8 mouse cellular contexts compared by ENCODE assay signal in genomic region chr12:82616813-82617681, GRCm38 (mm10). TPM values are rescaled to one million over a fixed set of nuclear protein-coding genes. Genes with fewer than 3 reads are reported as not detected.
DNase-seq lines count a peak whose midpoint lies in the region; ATAC-seq and TF ChIP-seq lines count a peak whose summit lies in the region.

No protein-coding gene starts in this region.

- TF ChIP-seq CTCF in cortical plate, adult 2 months (IDR thresholded peaks at IDR 0.05; ENCODE audit: extremely low read depth, insufficient read depth, low read length), result no peak
- peak; percentile 53; the same call in 1 of the 2 replicates for TF ChIP-seq CTCF in intestine, postnatal 0 days (IDR thresholded peaks at IDR 0.05; ENCODE audit: low read depth)
- no peak for TF ChIP-seq CTCF in small intestine, adult 2 months (IDR thresholded peaks at IDR 0.05; ENCODE audit: extremely low read depth, insufficient read length, insufficient replicate concordance, low read depth, low read length)

- H3K4me1 ChIP-seq in cortical plate, adult 2 months (ENCODE audit: control insufficient read depth, insufficient read depth, low read length), result no peaks in the 10 kb centered on the region
- H3K4me1 ChIP-seq in intestine, postnatal 0 days (replicated peaks; ENCODE audit: control insufficient read depth, insufficient read depth, low read length), result peaks cover 7% of the 10 kb centered on the region; the same call in 1 of the 2 replicates
- H3K4me1 ChIP-seq in small intestine, adult 2 months (ENCODE audit: control insufficient read depth, insufficient read depth, insufficient read length, low read length), result no peaks in the 10 kb centered on the region; the same call in 1 of the 2 replicates

- peak overlapping the region; percentile 43 for H3K9ac ChIP-seq in intestine, postnatal 0 days (ENCODE audit: low read depth, low read length)

- H3K36me3 ChIP-seq in intestine, postnatal 0 days (ENCODE audit: control insufficient read depth, insufficient read depth), result no peaks in the 10 kb centered on the region
- no peaks in the 10 kb centered on the region for H3K36me3 ChIP-seq in small intestine, adult 2 months (ENCODE audit: control insufficient read depth, insufficient read depth, low read length)

- intact Hi-C loops in gastrocnemius, postnatal 36 days (cut with DNase I), result no loop called here
- intact Hi-C loops in left cerebral cortex, postnatal 14 days (cut with DNase I), result loop anchor here (10.0 kb wide), 2 partner anchors 328 to 398 kb away; no protein-coding TSS in a partner anchor

- WGBS in intestine, postnatal 0 days, result 1% methylated on average over 86 of the region's 86 CpGs
- 2% methylated on average over 86 of the region's 86 CpGs for WGBS in small intestine, adult 2 months

- DNase-seq in adrenal gland, adult 18-20 months (ENCODE audit: low spot score in 2 of 2), result peak; percentile 22 to 34
- peak; percentile 16 to 30 for DNase-seq in gastrocnemius, postnatal 36 days
- peak; percentile 35 to 56 for DNase-seq in left cerebral cortex, postnatal 14 days (ENCODE audit: low spot score in 2 of 2)
- peak; percentile 61 to 77 for DNase-seq in lung, postnatal 4 days

- peaks cover 37% of the 10 kb centered on the region for H3K27me3 ChIP-seq in intestine, postnatal 0 days (replicated peaks; ENCODE audit: control insufficient read depth, insufficient read depth, low read length)
- peaks cover 26% of the 10 kb centered on the region for H3K27me3 ChIP-seq in small intestine, adult 2 months (ENCODE audit: control insufficient read depth, insufficient read depth, low read length)

- H3K9me3 ChIP-seq in intestine, postnatal 0 days (ENCODE audit: control insufficient read depth), result no peaks in the 10 kb centered on the region

- peak overlapping the region; percentile 63 for H3K27ac ChIP-seq in cortical plate, adult 2 months (ENCODE audit: insufficient read depth, low read length)
- H3K27ac ChIP-seq in intestine, postnatal 0 days (ENCODE audit: low read depth, low read length), result no peak overlapping the region
- no peak overlapping the region for H3K27ac ChIP-seq in small intestine, adult 2 months (ENCODE audit: insufficient read depth, low read depth, low read length)

- H3K4me3 ChIP-seq in cortical plate, adult 2 months (ENCODE audit: insufficient read depth, low read length), result peak overlapping the region; percentile 65
- peak overlapping the region; percentile 62 for H3K4me3 ChIP-seq in intestine, postnatal 0 days (ENCODE audit: low read depth, low read length)
- H3K4me3 ChIP-seq in small intestine, adult 2 months (ENCODE audit: low read depth, low read length), result peak overlapping the region; percentile 59

- peak; percentile 51; the same call in 1 of the 2 replicates for ATAC-seq in intestine, postnatal 0 days
- ATAC-seq in granulocyte monocyte progenitor cell, adult 5-6 weeks (replicated peaks; ENCODE audit: poor library complexity, severe bottlenecking), result no peak

- TF ChIP-seq POLR2A in cortical plate, adult 2 months (IDR thresholded peaks at IDR 0.05; ENCODE audit: extremely low read depth, insufficient read depth, low read length), result peak; percentile 46; the same call in 1 of the 2 replicates
- no peak for TF ChIP-seq POLR2A in small intestine, adult 2 months (IDR thresholded peaks at IDR 0.05; ENCODE audit: low read depth, low read length)

- peak overlapping the region; percentile 90 for H3K4me2 ChIP-seq in intestine, postnatal 0 days (replicated peaks; ENCODE audit: low read depth)

RNA-seq across cellular contexts. Expression of gene Rgs6, which starts 29.0 kb away (rescaled TPM):
- total RNA-seq in adrenal gland, adult 18-20 months (2021), result 1 to 10 TPM in 1 of 2 experiments, under 1 TPM in 1; 0.50 to 1.2 TPM
- 40.0 and 41.0 TPM in 2 replicates for polyA plus RNA-seq in cortical plate, adult 2 months (2012; rRNA removed)
- total RNA-seq in gastrocnemius, postnatal 36 days (2021), result under 1 TPM; 0.44 to 0.48 TPM
- 1.2 and 1.4 TPM in 2 replicates for polyA plus RNA-seq in intestine, postnatal 0 days (2015; fragmentation: Nextera tagmentation; extraction: Ambion mirVana)
- total RNA-seq in left cerebral cortex, postnatal 14 days (2021), result 100 to 1,000 TPM in 1 of 2 experiments, 10 to 100 TPM in 1; 83.3 to 119 TPM
- polyA plus RNA-seq in small intestine, adult 2 months (2012; rRNA removed), result 0.53 and 0.57 TPM in 2 replicates
- total RNA-seq in granulocyte monocyte progenitor cell, adult 5-6 weeks (2014; fragmentation: Nextera tagmentation), result not detected in 2 replicates
- not detected in 2 replicates for total RNA-seq in granulocyte monocyte progenitor cell, adult 5-6 weeks (2017)

Comparison
In these comparisons a context has a peak if more than half of its experiments do, and no peak if none do; other contexts are left out.
1. RNA of gene Rgs6, which starts 29.0 kb away (total RNA-seq): 83.3 to 119 TPM in left cerebral cortex, postnatal 14 days; 0.50 to 1.2 TPM in adrenal gland, adult 18-20 months, 0.44 to 0.48 TPM in gastrocnemius, postnatal 36 days and not detected in granulocyte monocyte progenitor cell, adult 5-6 weeks; every median in the first group is over 10 times any median in the second.
2. Peak in every context shown above with its lines, with median percentiles within 50 percentile points of each other: DNase-seq and H3K4me3 ChIP-seq.